Mouse (Mus musculus): Measurements from ENCODE around the gene Ripk1. TPM values are rescaled to one million over a fixed set of nuclear protein-coding genes. Genes with fewer than 3 reads are reported as not detected.

The Ripk1 gene
- total and polyA plus RNA-seq, 3 experiments, result 12.7 to 31.9 (median 27.2) TPM

DNA sequence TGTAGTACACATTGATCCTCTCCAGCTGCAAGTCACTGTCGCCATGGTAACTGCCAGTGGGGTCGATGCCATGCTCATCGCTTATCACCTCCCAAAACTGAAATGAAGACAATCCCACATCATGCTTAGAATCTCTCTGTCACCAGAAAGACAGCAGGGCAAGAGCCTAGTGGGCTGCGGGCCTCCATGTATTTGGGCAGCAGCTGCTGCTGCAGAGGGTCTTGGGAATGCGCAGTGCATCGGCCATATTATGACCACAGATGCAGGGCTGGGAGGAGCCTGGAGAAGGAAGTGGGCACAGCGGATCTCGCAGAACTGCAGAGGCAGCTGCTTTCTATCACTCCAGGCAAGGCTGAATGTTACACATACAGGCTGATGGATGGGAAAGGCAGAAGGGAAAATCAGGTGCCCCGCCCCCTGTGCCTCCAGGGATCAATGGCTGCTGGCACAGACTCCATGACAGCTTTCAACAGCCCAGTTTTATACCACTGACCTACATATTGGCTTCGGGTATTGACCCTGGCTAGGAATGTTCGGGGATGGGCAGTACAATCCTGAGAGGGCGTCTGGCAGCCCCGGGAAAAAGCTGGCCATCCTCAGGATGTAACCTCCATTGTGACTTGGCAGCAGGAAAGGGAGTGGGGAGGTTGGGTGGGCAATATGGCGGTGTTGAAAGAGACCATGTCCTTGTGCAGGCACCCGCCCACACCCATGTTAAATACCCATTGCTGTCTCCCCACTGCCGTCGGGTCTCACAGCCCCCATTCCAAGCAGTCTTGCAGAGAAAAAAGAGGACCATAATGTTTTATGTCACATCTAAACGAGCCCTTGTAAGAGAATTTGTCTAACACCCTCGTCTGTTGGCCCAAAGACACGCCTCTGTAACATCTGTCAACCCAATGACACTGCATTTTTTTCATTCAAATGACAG, 74.7 kb downstream of the Ripk1 start:
- peak; percentile 59 for DNase-seq

DNA sequence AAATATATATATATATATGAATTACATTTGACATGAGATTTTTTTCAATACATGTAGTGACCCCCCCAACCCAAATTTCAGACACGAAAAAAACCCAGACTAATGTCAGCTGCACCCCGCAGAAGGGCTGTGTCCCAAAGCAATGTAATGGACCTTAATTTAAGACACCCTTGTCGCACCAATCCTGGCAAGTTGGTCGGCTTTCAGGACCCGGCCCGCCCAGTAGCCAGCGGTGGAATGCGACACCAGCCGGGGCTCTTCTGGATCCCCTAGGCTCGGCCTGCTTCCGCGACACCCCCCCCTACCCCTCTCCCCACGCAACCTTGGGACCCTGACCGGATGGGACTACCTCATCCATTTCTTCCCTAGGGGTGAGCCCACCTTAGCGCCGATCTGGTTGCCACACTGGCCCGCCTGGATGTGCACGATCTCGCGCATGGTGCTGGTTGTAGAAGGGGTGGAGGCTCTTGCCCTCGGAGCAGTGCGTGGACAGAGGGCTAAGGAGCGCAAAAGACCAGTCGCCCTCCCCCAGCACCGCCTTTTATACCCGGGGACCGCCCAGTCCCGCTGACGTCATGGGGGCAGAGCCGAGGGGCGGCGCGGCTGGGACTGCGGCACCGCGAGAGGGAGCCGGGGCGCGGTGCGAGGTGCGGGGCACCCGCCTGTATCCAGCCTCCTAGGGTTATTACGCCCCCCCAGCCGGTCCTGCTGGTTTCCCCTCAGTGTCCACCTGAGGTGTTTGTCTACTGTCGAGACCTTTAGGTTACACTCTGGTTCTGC, 75.5 kb downstream of the Ripk1 start, which contains the start of gene Tubb2a:
TSS of gene Tubb2a (minus strand) at position 516 of the 780 bp plus-strand sequence.
- DNase-seq, result peak; percentile 95

DNA sequence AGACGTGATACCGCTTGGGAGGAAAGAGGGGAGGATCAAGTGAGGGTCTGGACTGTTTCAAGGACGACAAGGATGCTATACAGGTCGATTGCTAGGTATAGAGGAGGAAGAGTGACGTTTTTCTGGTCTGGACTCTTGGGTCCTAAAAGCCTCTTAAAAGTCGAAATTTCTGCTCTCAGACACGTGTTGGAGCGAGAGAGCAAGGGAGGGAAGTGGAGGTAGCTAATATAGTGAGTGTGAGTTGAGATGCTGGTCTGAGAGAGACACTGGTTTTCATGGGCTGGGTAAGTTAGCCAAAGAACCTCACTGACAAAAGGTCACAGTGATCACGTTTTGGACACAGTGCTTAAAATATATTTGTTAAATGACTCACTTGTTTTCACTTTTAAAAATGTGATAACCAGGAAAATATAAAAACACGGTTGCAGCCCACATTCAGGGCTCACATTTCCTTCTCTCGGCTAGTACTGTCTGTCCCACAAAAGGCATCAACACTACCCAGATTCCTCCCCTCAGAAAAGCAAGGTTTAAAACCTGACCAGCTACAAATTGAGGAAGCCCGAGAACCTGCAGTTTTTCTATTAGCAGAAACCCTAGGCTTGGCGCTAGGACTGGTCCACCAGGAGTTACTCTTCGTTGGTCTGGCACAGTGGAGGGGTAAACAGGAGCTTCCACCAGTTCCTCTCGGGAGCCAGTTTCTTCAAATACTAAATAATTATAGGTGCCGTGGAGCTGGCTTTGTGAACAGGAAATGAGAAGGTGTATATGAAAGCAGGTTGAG, 76.5 kb downstream of the Ripk1 start:
- peak; percentile 14 for DNase-seq

DNA sequence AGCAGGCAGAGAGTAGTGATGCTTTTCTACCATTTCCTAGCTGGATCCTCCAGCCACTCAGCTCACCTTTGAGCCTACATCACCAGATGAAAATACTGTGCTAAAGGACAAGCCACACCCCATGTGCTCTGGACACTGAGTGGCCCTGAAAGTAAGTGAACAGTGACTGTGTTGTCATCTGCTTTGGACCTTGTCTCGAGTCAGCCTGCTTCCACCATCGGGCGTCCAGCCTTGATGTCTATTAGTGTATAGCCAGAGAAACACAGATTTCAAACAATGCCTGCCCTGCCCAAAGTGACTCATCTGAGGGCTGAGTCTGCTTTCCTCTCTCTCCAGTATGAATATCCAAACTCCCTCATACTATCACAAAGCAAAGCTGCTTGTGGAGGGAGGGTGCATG, 77.6 kb downstream of the Ripk1 start:
- peak; percentile 41 for DNase-seq

DNA sequence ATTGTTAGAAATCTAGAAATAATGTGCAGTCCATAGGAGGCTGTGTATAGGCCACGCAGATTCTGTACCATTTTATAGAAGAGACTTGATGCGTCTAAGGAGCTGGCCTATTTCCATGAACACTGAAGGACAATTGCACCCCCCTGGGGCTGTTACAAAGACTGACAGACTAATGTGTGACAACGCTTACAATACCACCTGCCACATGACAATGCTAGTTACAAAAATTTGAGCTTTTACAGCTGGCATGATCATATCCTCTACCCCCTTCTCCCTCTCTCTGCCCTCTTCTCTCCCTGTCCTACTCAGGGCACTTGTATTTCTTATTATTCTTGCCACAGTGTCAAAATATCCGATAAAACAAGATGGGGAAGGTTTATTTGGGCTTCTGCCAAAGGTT, 79.8 kb downstream of the Ripk1 start:
- no peak for DNase-seq

DNA sequence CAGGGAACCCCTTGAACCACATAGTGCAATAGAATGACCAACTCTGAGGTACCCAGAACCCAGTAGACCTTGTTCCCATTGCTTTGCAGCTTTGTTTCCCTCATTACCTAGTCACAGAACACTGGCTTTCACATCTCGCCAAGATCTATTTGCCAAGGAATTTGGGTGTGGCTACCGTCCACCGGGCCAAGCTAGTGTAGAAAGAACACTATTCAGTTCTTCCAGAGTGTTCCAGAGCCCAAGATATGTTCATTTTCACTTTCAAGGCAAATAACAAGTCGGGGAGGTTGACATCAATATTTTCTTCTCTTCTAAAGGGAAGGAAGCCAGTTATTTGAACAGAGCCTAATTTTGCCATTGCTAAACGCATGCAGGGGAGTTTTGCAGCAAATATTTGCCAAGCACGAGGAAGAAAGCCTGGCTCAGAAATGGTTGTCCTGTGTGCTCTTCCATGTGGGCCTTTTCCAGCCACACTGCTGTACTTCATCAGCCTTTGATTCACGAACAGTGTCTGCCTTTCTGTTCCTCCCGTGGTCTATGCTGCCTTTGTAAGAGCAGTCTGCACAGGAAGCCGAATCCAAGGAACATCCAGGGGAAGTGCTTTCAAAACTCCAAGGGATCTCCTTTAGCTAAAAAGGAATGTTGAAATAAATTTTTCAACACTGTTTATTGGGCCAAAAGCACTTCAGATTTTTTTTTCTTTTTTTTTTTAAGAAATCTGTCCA, 82.0 kb downstream of the Ripk1 start:
- DNase-seq, result no peak

Other genes with a start within 250 kb of the Ripk1 start
- not detected for gene Serpinb6e, start 159.0 kb upstream of the Ripk1 start, total RNA-seq (2021)
- gene Serpinb6e, start 159.0 kb upstream of the Ripk1 start, polyA plus RNA-seq (2012; rRNA removed), result not detected in 2 replicates
- under 1 TPM; 0.63 to 0.66 TPM for gene Serpinb6c, start 96.7 kb upstream of the Ripk1 start, total RNA-seq (2021)
- gene Serpinb6c, start 96.7 kb upstream of the Ripk1 start, polyA plus RNA-seq (2012; rRNA removed), result not detected in 2 replicates
- gene Nqo2, start 37.7 kb upstream of the Ripk1 start, total RNA-seq (2021), result 10 to 100 TPM; 40.9 to 64.5 TPM
- 2.9 and 4.0 TPM in 2 replicates for gene Nqo2, start 37.7 kb upstream of the Ripk1 start, polyA plus RNA-seq (2012; rRNA removed)
- gene Serpinb6a, start 431 bp downstream of the Ripk1 start, total RNA-seq (2021), result 100 to 1,000 TPM; 437 to 541 TPM
- gene Serpinb6a, start 431 bp downstream of the Ripk1 start, polyA plus RNA-seq (2012; rRNA removed), result 102 and 109 TPM in 2 replicates
- gene Bphl, start 35.2 kb downstream of the Ripk1 start, total RNA-seq (2021), result 10 to 100 TPM; 74.9 to 75.1 TPM
- gene Bphl, start 35.2 kb downstream of the Ripk1 start, polyA plus RNA-seq (2012; rRNA removed), result 57.4 and 61.2 TPM in 2 replicates
- gene Tubb2a, start 75.6 kb downstream of the Ripk1 start, total RNA-seq (2021), result 10 to 100 TPM; 30.1 to 37.2 TPM
- 74.7 and 93.5 TPM in 2 replicates for gene Tubb2a, start 75.6 kb downstream of the Ripk1 start, polyA plus RNA-seq (2012; rRNA removed)
- gene Tubb2b, start 128.1 kb downstream of the Ripk1 start, total RNA-seq (2021), result 1 to 10 TPM; 1.1 to 1.7 TPM
- 1.6 and 4.2 TPM in 2 replicates for gene Tubb2b, start 128.1 kb downstream of the Ripk1 start, polyA plus RNA-seq (2012; rRNA removed)
- gene Psmg4, start 160.6 kb downstream of the Ripk1 start, total RNA-seq (2021), result 10 to 100 TPM; 30.4 to 36.3 TPM
- 109 and 110 TPM in 2 replicates for gene Psmg4, start 160.6 kb downstream of the Ripk1 start, polyA plus RNA-seq (2012; rRNA removed)